Mouse (Mus musculus) frontal cortex, postnatal 10 days (tissue): ENCODE measurements around the gene Pnp.
"Not testable (repeated sequence)": the region's sequence is repeated elsewhere in the genome, so short reads cannot be mapped to it uniquely, and the experiment has no call there.

Experiments used
- DNase-seq, 2 experiments: peaks; one replicate each; pipeline ENCODE4 v3.0.0; 2022; ENCODE audit warnings: low spot score in 2 of 2, mixed read lengths in 1 of 2

Pnp gene

GRCm38 (mm10) chr14:50973700-50974099 lies 42.8 kb downstream of the Pnp start:
- DNase-seq = no peak

DNA sequence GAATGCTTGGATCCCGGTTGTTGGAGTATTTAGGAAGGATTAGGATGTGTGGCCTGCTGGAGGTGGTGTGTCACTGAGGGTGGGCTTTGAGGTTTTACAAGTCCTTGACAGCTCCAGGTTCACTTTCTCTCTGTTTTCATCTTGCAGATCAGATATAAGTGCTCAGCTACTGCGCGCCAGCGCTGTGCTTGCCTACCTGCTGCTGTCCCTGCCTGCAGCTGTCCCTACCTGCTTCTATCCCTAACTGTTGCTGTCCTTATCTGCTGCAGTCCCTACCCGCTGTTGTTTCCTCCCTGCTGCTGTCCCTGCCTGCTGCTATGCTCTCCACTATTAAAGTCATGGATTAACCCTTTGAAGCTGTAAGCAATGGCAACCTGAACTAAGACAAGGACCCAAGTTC lies 44.1 kb downstream of the Pnp start:
- no peak for DNase-seq

- DNase-seq = no peak
These were observed 45.8 kb downstream of the Pnp start for GRCm38 (mm10) chr14:50976674-50977073.

DNA sequence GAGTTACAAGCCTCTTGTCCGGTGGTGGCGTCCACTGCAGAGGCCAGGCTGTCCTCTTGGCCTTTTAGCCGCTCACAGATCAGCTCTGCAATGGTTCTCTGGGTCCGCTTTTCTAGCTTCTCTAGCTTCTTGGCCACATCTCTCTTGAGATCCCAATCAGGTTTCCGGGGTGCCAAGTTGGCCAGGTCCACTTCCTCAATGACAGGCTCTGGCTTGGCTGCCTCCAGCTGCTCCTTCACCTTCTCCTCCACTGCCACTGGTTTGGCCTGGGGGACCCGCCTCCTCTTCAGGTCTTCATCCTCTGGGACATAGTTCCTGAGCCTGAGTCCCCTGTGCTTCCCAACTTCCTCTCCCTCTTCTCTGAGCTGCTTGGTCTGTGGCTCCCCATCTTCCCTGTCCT lies 47.6 kb downstream of the Pnp start:
- DNase-seq = not testable (repeated sequence)

DNA sequence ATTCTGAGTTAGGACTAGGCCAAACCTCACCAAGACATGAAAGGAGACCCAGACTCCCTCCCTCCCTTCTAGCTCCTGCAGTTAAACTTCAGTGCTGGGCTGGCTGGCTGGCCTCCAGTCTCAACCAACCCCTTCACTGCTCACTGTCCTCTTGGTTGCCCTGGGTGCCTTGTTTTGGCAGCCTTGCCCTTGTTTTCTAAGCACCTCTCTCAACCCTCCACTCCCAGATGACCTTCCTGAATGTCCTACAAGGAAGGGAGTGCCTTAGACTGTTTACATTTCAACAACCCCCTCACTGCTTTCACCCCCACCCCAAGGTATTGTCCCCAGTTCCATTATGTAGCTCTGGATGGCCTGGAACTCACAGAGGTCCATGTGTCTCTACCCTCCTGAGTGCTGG lies 48.7 kb downstream of the Pnp start:
- DNase-seq = no peak

DNA sequence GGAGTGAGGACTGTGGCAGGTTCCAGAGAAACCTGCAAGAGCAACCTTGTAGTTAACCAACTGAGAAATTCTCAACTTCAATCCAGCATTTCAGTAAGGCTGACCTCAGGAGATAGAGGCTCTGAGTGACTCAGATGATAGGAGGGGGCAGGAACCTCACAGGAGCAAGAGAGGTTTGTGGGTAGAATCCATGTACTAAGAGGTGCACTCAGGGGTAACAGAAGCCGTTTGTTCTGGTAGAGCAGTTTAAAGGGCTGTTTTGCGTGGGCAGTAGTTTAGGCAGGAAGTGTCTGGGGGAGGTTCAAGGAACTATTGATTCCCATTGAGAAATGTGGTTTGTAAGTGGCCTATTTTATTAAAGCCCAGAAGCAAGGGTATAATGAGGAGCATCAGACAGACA lies 50.3 kb downstream of the Pnp start:
- DNase-seq = no peak

DNA sequence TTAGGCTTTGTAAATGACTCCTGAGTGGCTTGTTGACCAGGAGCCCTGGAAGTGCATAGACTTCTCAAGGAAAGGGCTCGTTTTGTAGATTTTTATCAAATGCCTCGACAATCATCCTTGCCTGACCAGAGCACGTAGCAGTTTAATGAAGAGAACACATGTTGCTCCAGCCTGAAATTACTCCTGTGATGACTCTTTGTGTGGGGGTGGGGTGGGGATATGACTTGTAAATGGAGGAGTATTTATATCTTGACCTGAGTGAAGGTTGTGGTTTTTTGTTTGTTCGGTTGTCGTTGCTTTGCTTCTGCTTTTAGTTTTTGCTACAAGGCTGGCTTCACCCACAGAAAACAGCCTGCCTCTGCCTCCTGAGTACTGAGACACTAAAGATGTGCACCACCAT lies 51.0 kb downstream of the Pnp start:
- DNase-seq = no peak

DNA sequence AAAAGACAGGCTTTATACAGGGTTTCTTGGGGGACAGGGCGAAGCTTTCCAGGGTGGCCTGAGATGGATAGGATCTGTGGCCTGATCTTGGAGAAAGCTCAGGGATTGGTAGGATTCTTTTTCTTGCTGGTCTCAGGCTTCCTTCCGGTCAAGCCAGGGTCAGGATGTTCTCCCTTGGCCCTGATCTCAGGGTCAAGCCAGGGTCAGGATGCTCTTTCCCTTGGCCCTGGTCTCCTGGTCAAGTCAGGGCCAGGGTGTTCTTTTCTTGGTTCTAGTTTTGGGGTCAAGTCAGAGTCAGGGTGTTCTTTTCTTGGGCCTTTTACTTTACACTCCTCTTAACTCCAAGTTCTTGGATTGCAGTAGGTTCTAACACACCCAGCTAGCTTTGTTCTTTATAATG lies 56.8 kb downstream of the Pnp start:
- no peak for DNase-seq

DNA sequence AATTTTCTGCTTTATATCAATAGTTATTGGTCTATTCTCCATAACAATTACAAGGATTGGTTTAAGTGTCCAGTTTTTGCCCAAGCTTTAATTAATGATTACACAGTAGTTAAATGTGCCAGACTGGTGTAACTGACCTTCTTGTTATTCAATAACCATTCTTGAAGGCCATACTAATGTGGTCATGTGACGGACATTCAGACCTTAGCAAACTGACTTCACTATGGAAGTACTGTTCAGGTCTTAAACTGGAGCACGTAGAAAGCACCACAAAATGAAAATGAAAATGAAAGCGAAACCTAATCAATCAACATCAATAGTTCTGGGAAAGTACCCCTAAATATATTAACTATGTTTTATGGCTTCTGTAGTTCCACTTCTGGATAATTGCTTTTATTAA lies 60.2 kb downstream of the Pnp start:
- no peak for DNase-seq

DNA sequence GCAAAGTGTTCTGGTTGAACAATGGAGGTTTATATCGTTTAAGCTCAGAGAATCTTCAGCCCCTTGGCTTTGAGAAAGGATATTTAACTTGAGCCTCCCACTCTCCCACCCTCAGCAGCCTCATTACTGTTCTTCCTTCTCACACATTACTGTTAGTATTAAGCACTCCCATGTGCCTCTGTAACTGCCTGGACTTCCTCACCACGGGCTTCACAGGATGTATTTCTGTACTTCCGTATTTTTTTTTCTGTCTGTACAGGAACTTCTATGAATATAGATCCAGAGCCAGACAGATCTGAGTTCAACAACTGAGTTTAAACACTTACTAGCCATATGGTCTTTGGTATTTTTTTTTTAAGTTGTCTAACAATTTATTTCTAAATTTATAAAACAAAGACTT lies 66.2 kb downstream of the Pnp start:
- no peak for DNase-seq

GRCm38 (mm10) chr14:50997999-50998666 lies 67.3 kb downstream of the Pnp start:
- DNase-seq = no peak

GRCm38 (mm10) chr14:51007152-51007801 lies 76.4 kb downstream of the Pnp start, which contains the start of gene Rnase10:
Rnase10 (plus strand) TSS chr14:51007751.
- no peak for DNase-seq

DNA sequence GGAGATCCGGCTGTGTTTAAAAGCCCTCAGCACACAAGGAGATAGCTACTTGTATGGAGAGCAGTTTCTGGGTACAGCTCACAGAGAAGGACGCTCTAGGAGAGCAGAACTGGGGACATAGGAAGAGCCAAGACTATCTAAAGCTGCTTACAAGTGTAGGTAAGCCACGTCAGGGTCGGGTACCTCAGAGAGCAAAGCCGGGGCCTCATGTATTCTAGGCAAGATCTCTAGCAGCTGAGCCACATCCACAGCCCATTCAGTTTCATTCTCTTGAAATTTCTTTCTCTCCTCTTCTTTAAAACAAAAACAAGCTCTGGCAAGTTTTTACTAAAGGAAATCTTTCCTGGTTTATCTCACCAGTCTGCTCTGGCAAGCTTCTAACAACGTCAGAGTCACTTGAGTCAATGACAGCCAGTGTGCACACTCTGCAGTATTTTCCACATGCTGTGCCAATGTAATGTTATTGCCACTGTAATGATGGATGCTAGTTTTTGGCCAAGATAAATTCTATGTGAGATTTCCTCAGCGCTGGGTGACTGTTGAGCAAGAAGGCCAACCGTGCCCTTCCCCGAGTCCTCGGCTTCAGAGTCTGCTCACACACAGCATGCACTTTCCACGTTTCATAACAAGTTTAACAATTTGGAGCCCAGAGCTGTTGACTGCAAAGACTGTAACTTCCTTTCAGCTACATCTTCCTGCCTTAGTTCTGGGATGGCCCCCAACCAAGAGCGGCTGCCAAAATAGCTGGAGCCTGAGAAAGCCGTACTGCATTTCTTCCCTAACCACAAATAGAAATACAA lies 77.2 kb downstream of the Pnp start:
- peak; percentile 48 to 49 for DNase-seq

DNA sequence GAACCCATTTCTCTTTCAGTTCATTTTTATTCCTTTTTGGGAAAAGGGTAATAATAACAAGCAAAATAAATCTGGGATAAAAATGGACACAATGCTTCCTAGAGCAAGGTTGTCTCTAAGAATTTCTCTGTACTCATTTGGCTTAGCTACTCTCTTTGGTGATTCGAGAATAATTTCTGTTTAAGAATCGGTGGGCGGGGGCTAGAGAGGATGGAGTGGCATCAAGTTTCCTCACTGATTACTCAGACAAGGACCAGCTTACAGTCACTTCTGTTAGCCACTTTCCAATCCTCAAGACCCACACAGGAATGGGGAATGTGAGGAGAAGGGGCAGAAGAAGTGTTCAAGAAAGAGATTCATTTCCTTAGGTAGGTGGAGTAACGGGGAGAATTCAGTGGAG lies 77.9 kb downstream of the Pnp start:
- DNase-seq = no peak

- DNase-seq = no peak
These were observed 78.7 kb downstream of the Pnp start for GRCm38 (mm10) chr14:51009572-51009971.

DNA sequence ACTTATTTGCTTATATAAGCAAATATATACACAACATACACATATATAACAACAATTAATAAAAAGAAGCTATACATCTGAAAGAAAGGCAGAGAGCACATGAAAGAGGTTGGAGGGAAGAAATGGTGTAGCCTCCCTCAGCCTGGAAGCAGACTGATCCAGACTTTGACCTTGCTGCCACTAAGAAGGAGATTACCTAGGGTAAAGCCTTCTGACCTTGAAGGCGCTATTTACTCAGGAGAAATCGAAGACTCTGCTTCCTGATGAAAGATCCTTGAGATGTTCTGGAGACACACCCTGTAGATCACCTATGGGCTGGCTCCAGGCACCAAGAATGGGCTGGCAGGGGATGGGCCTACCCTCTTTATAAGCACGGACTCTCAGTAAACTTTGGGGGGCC lies 83.8 kb downstream of the Pnp start:
- DNase-seq = not testable (repeated sequence)
